18 mouse cellular contexts compared by ENCODE assay signal in the genomic region with DNA sequence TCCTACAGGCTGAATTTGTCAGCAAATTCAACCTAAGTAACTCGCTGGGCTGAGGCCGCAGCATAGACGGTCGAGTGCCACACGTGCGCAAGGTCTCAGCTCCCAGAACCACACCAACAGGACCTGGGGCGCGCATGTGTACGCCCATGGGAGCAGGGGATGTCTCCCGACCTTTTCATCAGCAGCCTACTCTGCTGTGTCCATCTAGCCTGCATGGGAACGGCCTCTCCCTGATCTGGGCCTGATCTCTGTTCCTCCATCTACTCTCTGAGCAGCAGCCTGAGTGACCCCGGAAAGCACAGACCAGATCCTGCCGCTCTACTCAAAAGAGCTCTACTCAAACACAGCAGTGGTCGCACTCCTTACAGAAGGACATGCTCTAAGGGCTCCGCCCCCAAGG. TPM values are rescaled to one million over a fixed set of nuclear protein-coding genes. Genes with fewer than 3 reads are reported as not detected.
DNase-seq lines count a peak whose midpoint lies in the region; ATAC-seq and TF ChIP-seq lines count a peak whose summit lies in the region.
"Had no signal": no experiment of that assay in that cellular context is flagged by ENCODE, and none has a peak within 500 bp of the region (broad histone marks: within the 10 kb centered on the region; RNA-seq: fewer than 3 reads in every experiment).

No protein-coding gene starts in this region.

- no peak for TF ChIP-seq CTCF in liver, postnatal 0 days (IDR thresholded peaks at IDR 0.05; ENCODE audit: low read depth)
- no peak for TF ChIP-seq CTCF in ES-Bruce4 (IDR thresholded peaks at IDR 0.05; ENCODE audit: low read depth, low read length)
- no peak for TF ChIP-seq CTCF in thymus, adult 2 months (IDR thresholded peaks at IDR 0.05; ENCODE audit: borderline replicate concordance, control insufficient read depth, extremely low read depth, insufficient read depth, low read length, poor library complexity)

- peaks cover 54% of the 10 kb centered on the region for H3K36me3 ChIP-seq in heart, embryonic 12.5 days
- peaks cover 68% of the 10 kb centered on the region for H3K36me3 ChIP-seq in liver, embryonic 15.5 days (replicated peaks)
- H3K36me3 ChIP-seq in liver, postnatal 0 days (replicated peaks; ENCODE audit: insufficient read depth, low read length): peaks cover 24% of the 10 kb centered on the region
- H3K36me3 ChIP-seq in ES-Bruce4 (ENCODE audit: control insufficient read depth, insufficient read depth, low read length, poor library complexity, severe bottlenecking): peaks cover 30% of the 10 kb centered on the region
- H3K36me3 ChIP-seq in limb, embryonic 12.5 days: peaks cover 65% of the 10 kb centered on the region
- H3K36me3 ChIP-seq in thymus, adult 2 months (ENCODE audit: control insufficient read depth, insufficient read depth, low read length): peaks cover 18% of the 10 kb centered on the region

- H3K4me3 ChIP-seq in heart, embryonic 12.5 days: no peak overlapping the region
- H3K4me3 ChIP-seq in liver, embryonic 15.5 days (replicated peaks): no peak overlapping the region
- no peak overlapping the region for H3K4me3 ChIP-seq in liver, postnatal 0 days (ENCODE audit: low read depth, low read length)
- H3K4me3 ChIP-seq in ES-Bruce4 (ENCODE audit: low read depth, low read length): peak overlapping the region; percentile 9; the same call in 1 of the 2 replicates
- no peak overlapping the region for H3K4me3 ChIP-seq in limb, embryonic 12.5 days (replicated peaks)
- H3K4me3 ChIP-seq in thymus, adult 2 months (ENCODE audit: control insufficient read depth, insufficient read depth, low read length): no peak overlapping the region
- H3K4me3 ChIP-seq: embryonic facial prominence, embryonic 12.5 days; heart, adult 2 months; hindbrain, embryonic 12.5 days; lung, embryonic 15.5 days; midbrain, embryonic 13.5 days had no signal

- intact Hi-C loops in heart, postnatal 36 days (cut with DNase I): no loop called here

- no peak for TF ChIP-seq POLR2A in ES-Bruce4 (IDR thresholded peaks at IDR 0.05; ENCODE audit: insufficient read depth, low read length)
- no peak for TF ChIP-seq POLR2A in thymus, adult 2 months (IDR thresholded peaks at IDR 0.05; ENCODE audit: control insufficient read depth, extremely low read depth, insufficient read depth, low read length, poor library complexity)

- no peak for TF ChIP-seq EP300 in liver, postnatal 0 days (IDR thresholded peaks at IDR 0.05; ENCODE audit: low read depth)
- TF ChIP-seq EP300 in ES-Bruce4 (IDR thresholded peaks at IDR 0.05; ENCODE audit: insufficient read depth, low read depth, low read length): no peak

- H3K9ac ChIP-seq in heart, embryonic 12.5 days: peak overlapping the region; percentile 1; the same call in 1 of the 2 replicates
- H3K9ac ChIP-seq in liver, embryonic 15.5 days: no peak overlapping the region
- no peak overlapping the region for H3K9ac ChIP-seq in liver, postnatal 0 days (replicated peaks)
- H3K9ac ChIP-seq in ES-Bruce4 (ENCODE audit: low read depth, poor library complexity, severe bottlenecking): no peak overlapping the region
- 0 out of 2 replicates have a peak overlapping the region, but pooled peaks have one; percentile 23 for H3K9ac ChIP-seq in limb, embryonic 12.5 days (replicated peaks)
- H3K9ac ChIP-seq: embryonic facial prominence, embryonic 12.5 days; hindbrain, embryonic 12.5 days; lung, embryonic 15.5 days had no signal

- no peaks in the 10 kb centered on the region for H3K9me3 ChIP-seq in heart, embryonic 12.5 days (replicated peaks)
- no peaks in the 10 kb centered on the region for H3K9me3 ChIP-seq in liver, embryonic 15.5 days (replicated peaks)
- no peaks in the 10 kb centered on the region for H3K9me3 ChIP-seq in liver, postnatal 0 days (ENCODE audit: low read length)
- no peaks in the 10 kb centered on the region for H3K9me3 ChIP-seq in ES-Bruce4 (replicated peaks; ENCODE audit: control insufficient read depth, insufficient read depth, low read length, poor library complexity, severe bottlenecking)
- H3K9me3 ChIP-seq in limb, embryonic 12.5 days: no peaks in the 10 kb centered on the region
- H3K9me3 ChIP-seq: embryonic facial prominence, embryonic 12.5 days; hindbrain, embryonic 12.5 days; lung, embryonic 15.5 days; midbrain, embryonic 13.5 days had no signal

- ATAC-seq in heart, embryonic 12.5 days (ENCODE audit: insufficient number of reproducible peaks, low FRiP score): no peak
- no peak for ATAC-seq in liver, embryonic 15.5 days (ENCODE audit: insufficient read depth)
- no peak for ATAC-seq in liver, postnatal 0 days
- no peak for ATAC-seq in limb, embryonic 12.5 days (ENCODE audit: insufficient number of reproducible peaks, insufficient read depth, low FRiP score, low TSS enrichment, low read depth)
- ATAC-seq: midbrain, embryonic 13.5 days had no signal

- no peak for DNase-seq in heart, postnatal 36 days
- DNase-seq in liver, postnatal 0 days: no peak
- no peak for DNase-seq in thymus, adult 2 months
- DNase-seq: adrenal gland, postnatal 25 days; cerebellum, adult 11 months; cerebellum, postnatal 10 days; gastrocnemius, postnatal 10 days; heart, adult 2 months; lung, postnatal 4 days; right cerebral cortex, postnatal 25 days had no signal

- H3K27ac ChIP-seq in heart, embryonic 12.5 days (ENCODE audit: poor library complexity, severe bottlenecking): no peak overlapping the region
- peak overlapping the region; percentile 29 for H3K27ac ChIP-seq in liver, embryonic 15.5 days (replicated peaks)
- H3K27ac ChIP-seq in liver, postnatal 0 days (ENCODE audit: low read depth): no peak overlapping the region
- peak overlapping the region; percentile 58; the same call in 1 of the 2 replicates for H3K27ac ChIP-seq in ES-Bruce4 (ENCODE audit: insufficient read depth, low read length)
- H3K27ac ChIP-seq in limb, embryonic 12.5 days: no peak overlapping the region
- no peak overlapping the region for H3K27ac ChIP-seq in thymus, adult 2 months (ENCODE audit: control insufficient read depth, insufficient read depth, low read length)
- H3K27ac ChIP-seq: embryonic facial prominence, embryonic 12.5 days; heart, adult 2 months; hindbrain, embryonic 12.5 days; midbrain, embryonic 13.5 days had no signal

- no peak overlapping the region for H3K4me2 ChIP-seq in heart, embryonic 12.5 days
- peak overlapping the region; percentile 3; the same call in 1 of the 2 replicates for H3K4me2 ChIP-seq in liver, embryonic 15.5 days
- no peak overlapping the region for H3K4me2 ChIP-seq in liver, postnatal 0 days (ENCODE audit: low read depth, low read length)
- H3K4me2 ChIP-seq in limb, embryonic 12.5 days: no peak overlapping the region
- H3K4me2 ChIP-seq: embryonic facial prominence, embryonic 12.5 days; hindbrain, embryonic 12.5 days; lung, embryonic 15.5 days; midbrain, embryonic 13.5 days had no signal

- 92% methylated on average over 15 of the region's 15 CpGs for WGBS in heart, embryonic 12.5 days
- WGBS in liver, embryonic 15.5 days (ENCODE audit: insufficient replicate concordance): 81% methylated on average over 15 of the region's 15 CpGs
- WGBS in liver, postnatal 0 days (ENCODE audit: insufficient replicate concordance): 79% methylated on average over 15 of the region's 15 CpGs
- WGBS in limb, embryonic 12.5 days: 94% methylated on average over 15 of the region's 15 CpGs
- 96% methylated on average over 15 of the region's 15 CpGs for WGBS in thymus, adult 2 months

- H3K4me1 ChIP-seq in heart, embryonic 12.5 days (replicated peaks): peaks cover 71% of the 10 kb centered on the region
- peaks cover 79% of the 10 kb centered on the region for H3K4me1 ChIP-seq in liver, embryonic 15.5 days (replicated peaks)
- H3K4me1 ChIP-seq in liver, postnatal 0 days (ENCODE audit: insufficient read depth): peaks cover 49% of the 10 kb centered on the region
- peaks cover 2% of the 10 kb centered on the region for H3K4me1 ChIP-seq in ES-Bruce4 (ENCODE audit: control insufficient read depth, insufficient read depth, low read length)
- peaks cover 54% of the 10 kb centered on the region for H3K4me1 ChIP-seq in limb, embryonic 12.5 days (replicated peaks)
- peaks cover 22% of the 10 kb centered on the region for H3K4me1 ChIP-seq in thymus, adult 2 months (replicated peaks; ENCODE audit: control insufficient read depth, insufficient read depth, low read length)

- no peaks in the 10 kb centered on the region for H3K27me3 ChIP-seq in heart, embryonic 12.5 days (replicated peaks)
- H3K27me3 ChIP-seq in liver, embryonic 15.5 days: no peaks in the 10 kb centered on the region
- H3K27me3 ChIP-seq in liver, postnatal 0 days (ENCODE audit: insufficient read depth, low read length): no peaks in the 10 kb centered on the region
- H3K27me3 ChIP-seq in ES-Bruce4 (ENCODE audit: control insufficient read depth, insufficient read depth, low read length, poor library complexity, severe bottlenecking): no peaks in the 10 kb centered on the region
- no peaks in the 10 kb centered on the region for H3K27me3 ChIP-seq in limb, embryonic 12.5 days
- H3K27me3 ChIP-seq in thymus, adult 2 months (ENCODE audit: control insufficient read depth, insufficient read depth, low read length): no peaks in the 10 kb centered on the region
- H3K27me3 ChIP-seq: embryonic facial prominence, embryonic 12.5 days; hindbrain, embryonic 12.5 days; lung, embryonic 15.5 days; midbrain, embryonic 13.5 days had no signal

RNA-seq across cellular contexts. Expression of gene Ppil1, which starts 3.5 kb away (rescaled TPM):
- polyA plus RNA-seq in heart, embryonic 12.5 days (2016; fragmentation: Nextera tagmentation; extraction: Ambion mirVana): 101 and 112 TPM in 2 replicates
- total RNA-seq in heart, postnatal 36 days (2021): 10 to 100 TPM; 27.0 to 27.2 TPM
- polyA plus RNA-seq in liver, embryonic 15.5 days (2015; fragmentation: Nextera tagmentation; extraction: Ambion mirVana): 86.2 and 92.9 TPM in 2 replicates
- polyA plus RNA-seq in liver, postnatal 0 days (2015; fragmentation: Nextera tagmentation; extraction: Ambion mirVana): 36.1 and 42.1 TPM in 2 replicates
- 92.7 and 101 TPM in 2 replicates for polyA plus RNA-seq in ES-Bruce4 (2011; ENCODE audit: insufficient read depth, insufficient read length, low read depth, missing spikeins)
- 175 and 178 TPM in 2 replicates for polyA plus RNA-seq in limb, embryonic 12.5 days (2016; fragmentation: Nextera tagmentation; extraction: Ambion mirVana)
- polyA plus RNA-seq in thymus, adult 2 months (2012; rRNA removed): 57.1 and 65.9 TPM in 2 replicates

RNA-seq across cellular contexts. Expression of gene BC004004, which starts 8.1 kb away (rescaled TPM):
- 80.0 and 87.6 TPM in 2 replicates for polyA plus RNA-seq in heart, embryonic 12.5 days (2016; fragmentation: Nextera tagmentation; extraction: Ambion mirVana)
- 100 to 1,000 TPM; 228 to 258 TPM for total RNA-seq in heart, postnatal 36 days (2021)
- polyA plus RNA-seq in liver, embryonic 15.5 days (2015; fragmentation: Nextera tagmentation; extraction: Ambion mirVana): 62.7 and 69.9 TPM in 2 replicates
- polyA plus RNA-seq in liver, postnatal 0 days (2015; fragmentation: Nextera tagmentation; extraction: Ambion mirVana): 101 and 105 TPM in 2 replicates
- 39.5 and 54.0 TPM in 2 replicates for polyA plus RNA-seq in ES-Bruce4 (2011; ENCODE audit: insufficient read depth, insufficient read length, low read depth, missing spikeins)
- polyA plus RNA-seq in limb, embryonic 12.5 days (2016; fragmentation: Nextera tagmentation; extraction: Ambion mirVana): 45.7 and 52.8 TPM in 2 replicates
- 46.0 and 61.3 TPM in 2 replicates for polyA plus RNA-seq in thymus, adult 2 months (2012; rRNA removed)

RNA-seq across cellular contexts. Expression of gene Cpne5, which starts 22.5 kb away (rescaled TPM):
- polyA plus RNA-seq in heart, embryonic 12.5 days (2016; fragmentation: Nextera tagmentation; extraction: Ambion mirVana): 20.4 and 24.1 TPM in 2 replicates
- 1 to 10 TPM; 2.8 to 4.6 TPM for total RNA-seq in heart, postnatal 36 days (2021)
- 0.05 and 0.12 TPM in 2 replicates for polyA plus RNA-seq in liver, embryonic 15.5 days (2015; fragmentation: Nextera tagmentation; extraction: Ambion mirVana)
- 0.33 and 0.46 TPM in 2 replicates for polyA plus RNA-seq in liver, postnatal 0 days (2015; fragmentation: Nextera tagmentation; extraction: Ambion mirVana)
- polyA plus RNA-seq in ES-Bruce4 (2011; ENCODE audit: insufficient read depth, insufficient read length, low read depth, missing spikeins): 1.8 and 4.4 TPM in 2 replicates
- 5.6 and 6.4 TPM in 2 replicates for polyA plus RNA-seq in limb, embryonic 12.5 days (2016; fragmentation: Nextera tagmentation; extraction: Ambion mirVana)
- polyA plus RNA-seq in thymus, adult 2 months (2012; rRNA removed): 4.6 and 5.0 TPM in 2 replicates

RNA-seq across cellular contexts. Expression of gene Pi16, which starts 57.0 kb away (rescaled TPM):
- 4.0 and 4.5 TPM in 2 replicates for polyA plus RNA-seq in heart, embryonic 12.5 days (2016; fragmentation: Nextera tagmentation; extraction: Ambion mirVana)
- total RNA-seq in heart, postnatal 36 days (2021): 10 to 100 TPM; 35.9 to 42.4 TPM
- 1.9 and 2.4 TPM in 2 replicates for polyA plus RNA-seq in liver, embryonic 15.5 days (2015; fragmentation: Nextera tagmentation; extraction: Ambion mirVana)
- polyA plus RNA-seq in liver, postnatal 0 days (2015; fragmentation: Nextera tagmentation; extraction: Ambion mirVana): 2.1 and 2.2 TPM in 2 replicates
- 0.39 TPM in 1 of 2 replicates, not detected in the other for polyA plus RNA-seq in ES-Bruce4 (2011; ENCODE audit: insufficient read depth, insufficient read length, low read depth, missing spikeins)
- polyA plus RNA-seq in limb, embryonic 12.5 days (2016; fragmentation: Nextera tagmentation; extraction: Ambion mirVana): 0.38 and 0.51 TPM in 2 replicates
- polyA plus RNA-seq in thymus, adult 2 months (2012; rRNA removed): 22.7 and 24.5 TPM in 2 replicates

Comparison
In these comparisons a context has a peak if more than half of its experiments do, and no peak if none do; other contexts are left out.
1. H3K27ac ChIP-seq: peak in liver, embryonic 15.5 days (single experiment) and ES-Bruce4 (single experiment); none in heart, embryonic 12.5 days (single experiment), liver, postnatal 0 days (single experiment), limb, embryonic 12.5 days (single experiment) and thymus, adult 2 months (single experiment).
2. H3K9ac ChIP-seq: peak in heart, embryonic 12.5 days (single experiment) and limb, embryonic 12.5 days (single experiment); none in liver, embryonic 15.5 days (single experiment), liver, postnatal 0 days (single experiment) and ES-Bruce4 (single experiment).